Mouse (Mus musculus): ENCODE data around the gene Zfp146. TPM values are rescaled to one million over a fixed set of nuclear protein-coding genes. Genes with fewer than 3 reads are reported as not detected.
"Not testable (repeated sequence)": the region's sequence is repeated elsewhere in the genome, so short reads cannot be mapped to it uniquely, and the experiment has no call there.

Zfp146 gene
- total RNA-seq, 2 experiments from 2014 or later, result 49.2 to 50.2 TPM

DNA sequence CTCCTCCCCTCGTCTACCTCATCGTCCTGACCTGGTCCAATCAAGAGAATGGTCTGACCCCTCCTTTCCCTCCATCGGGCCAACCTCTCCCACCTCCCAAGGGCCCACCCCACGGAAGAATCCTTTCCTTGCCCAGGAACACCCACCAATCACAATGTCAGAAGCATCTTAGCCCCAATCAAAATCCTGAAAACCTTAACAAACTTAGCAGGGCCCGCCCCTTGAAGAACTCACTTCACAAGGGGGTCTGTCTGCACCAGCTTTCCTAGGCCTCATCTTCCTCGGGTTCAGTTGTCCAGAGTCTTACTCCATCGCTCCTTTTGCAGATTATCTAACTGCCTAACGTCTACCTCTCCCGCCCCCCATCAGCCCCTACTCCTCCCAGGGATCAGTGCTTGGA, 23.5 kb upstream of the Zfp146 start:
- no peak for DNase-seq (ENCODE audit: extremely low spot score in 1 of 2, low spot score in 1 of 2)

DNA sequence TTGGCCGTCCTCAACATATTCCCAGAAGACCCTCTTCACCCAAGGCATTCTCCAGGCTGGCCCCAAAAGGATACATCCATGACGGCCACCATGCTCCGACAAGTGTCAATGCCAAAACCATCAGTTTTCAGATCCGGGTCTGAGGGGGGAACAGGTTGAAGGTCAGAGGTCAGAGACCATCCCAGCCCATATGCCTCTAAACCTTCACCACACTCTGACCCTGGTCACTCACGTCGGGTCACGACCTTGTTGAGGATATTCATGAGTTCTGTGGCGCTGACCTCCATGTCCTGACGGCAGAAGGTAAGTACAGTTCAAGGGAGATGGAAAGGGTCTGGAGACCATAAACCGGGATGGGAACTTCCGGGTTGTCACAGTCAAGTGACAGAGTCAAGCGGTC, 22.5 kb upstream of the Zfp146 start:
- DNase-seq (ENCODE audit: extremely low spot score in 1 of 2, low spot score in 1 of 2), result no peak

- DNase-seq (ENCODE audit: extremely low spot score in 1 of 2, low spot score in 1 of 2), result no peak
These were observed 19.6 kb upstream of the Zfp146 start for GRCm38 (mm10) chr7:30189116-30189491.

- no peak for DNase-seq (ENCODE audit: extremely low spot score in 1 of 2, low spot score in 1 of 2)
These were observed 19.0 kb upstream of the Zfp146 start for GRCm38 (mm10) chr7:30188344-30189115.

- no peak for DNase-seq (ENCODE audit: extremely low spot score in 1 of 2, low spot score in 1 of 2)
These were observed 15.2 kb upstream of the Zfp146 start for GRCm38 (mm10) chr7:30184641-30185348.

- DNase-seq (ENCODE audit: extremely low spot score in 1 of 2, low spot score in 1 of 2), result peak; percentile 27 to 32
These were observed 14.3 kb upstream of the Zfp146 start, which contains the start of gene Cox7a1 for GRCm38 (mm10) chr7:30183879-30184289. Gene Cox7a1, plus strand, starts transcription at chr7:30184144.

DNA sequence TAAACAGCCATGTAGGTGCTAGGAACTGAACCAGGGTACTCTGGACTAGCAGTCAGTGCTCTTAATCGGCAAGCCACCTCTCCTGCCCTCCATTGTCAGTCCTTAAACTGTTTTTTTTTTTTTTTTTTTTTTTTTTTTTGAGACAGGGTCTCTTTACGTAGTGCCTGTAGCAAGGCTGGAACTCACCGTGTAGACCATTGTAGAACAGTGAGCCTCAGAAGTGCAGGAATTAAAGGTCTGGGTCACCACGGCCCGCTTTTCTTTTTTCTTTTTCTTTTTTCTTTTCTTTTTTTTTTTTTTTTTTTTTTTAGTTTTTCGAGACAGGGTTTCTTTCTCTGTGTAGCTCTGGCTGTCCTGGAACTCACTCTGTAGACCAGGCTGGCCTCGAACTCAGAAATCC, 13.6 kb upstream of the Zfp146 start:
- not testable (repeated sequence) for DNase-seq (ENCODE audit: extremely low spot score in 1 of 2, low spot score in 1 of 2)

DNA sequence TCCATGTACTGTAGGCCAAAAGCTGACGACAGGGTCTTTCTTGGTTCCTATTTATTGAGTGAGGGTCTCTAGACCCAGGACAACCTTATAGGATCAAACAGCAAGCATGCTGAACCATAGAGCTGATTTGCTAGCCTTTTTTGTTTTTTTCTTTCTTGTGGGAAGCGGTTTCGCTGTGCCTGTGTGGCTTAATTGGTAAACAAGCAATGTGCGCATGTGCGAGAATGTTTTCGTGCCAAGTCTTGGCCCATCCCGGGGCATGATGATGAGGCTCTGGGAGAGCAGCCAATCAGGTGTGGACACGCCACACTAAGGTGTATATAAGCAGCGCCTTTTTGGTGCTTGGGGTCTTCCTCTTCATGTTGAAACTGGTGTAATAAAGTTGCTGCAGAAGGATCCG, 12.4 kb upstream of the Zfp146 start:
- DNase-seq (ENCODE audit: extremely low spot score in 1 of 2, low spot score in 1 of 2), result not testable (repeated sequence)

DNA sequence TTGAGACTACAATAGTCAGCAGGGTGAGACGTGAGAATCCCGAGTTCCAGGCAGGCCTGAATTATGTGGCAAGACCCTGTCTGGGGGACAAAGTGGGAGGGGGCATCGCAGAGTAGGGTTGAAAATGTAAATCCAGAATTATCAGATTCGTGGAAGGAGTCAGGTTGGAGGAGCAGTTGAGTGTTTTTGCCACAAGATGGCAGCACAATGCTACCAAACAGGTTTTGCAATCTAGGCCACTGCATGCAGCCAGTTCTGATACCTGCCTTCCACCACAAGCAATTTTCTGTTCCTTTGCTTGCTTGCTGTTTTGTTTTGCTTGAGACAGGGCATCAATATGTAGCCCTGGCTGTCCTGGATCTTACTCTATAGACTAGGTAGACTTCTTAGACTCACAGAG, 11.8 kb upstream of the Zfp146 start:
- DNase-seq (ENCODE audit: extremely low spot score in 1 of 2, low spot score in 1 of 2), result peak; percentile 45 to 77

DNA sequence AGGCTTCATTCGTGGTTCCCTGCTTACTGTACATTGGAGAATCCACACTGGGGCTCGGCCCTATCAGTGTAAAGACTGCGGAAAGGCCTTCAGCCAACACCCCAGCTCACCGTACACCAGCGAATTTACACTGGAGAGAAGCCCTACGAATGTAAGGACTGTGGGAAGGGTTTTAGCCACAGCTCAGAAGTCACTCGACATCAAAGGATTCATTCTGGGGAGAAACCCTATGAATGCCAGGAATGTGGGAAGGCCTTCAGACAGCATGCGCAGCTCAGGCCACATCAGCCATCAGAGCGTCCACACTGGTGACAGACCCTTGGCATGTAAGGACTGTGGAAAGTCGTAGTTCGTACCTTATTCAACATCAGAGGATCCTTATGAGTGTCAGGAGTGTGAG, 8.7 kb upstream of the Zfp146 start:
- no peak for DNase-seq (ENCODE audit: extremely low spot score in 1 of 2, low spot score in 1 of 2)

DNA sequence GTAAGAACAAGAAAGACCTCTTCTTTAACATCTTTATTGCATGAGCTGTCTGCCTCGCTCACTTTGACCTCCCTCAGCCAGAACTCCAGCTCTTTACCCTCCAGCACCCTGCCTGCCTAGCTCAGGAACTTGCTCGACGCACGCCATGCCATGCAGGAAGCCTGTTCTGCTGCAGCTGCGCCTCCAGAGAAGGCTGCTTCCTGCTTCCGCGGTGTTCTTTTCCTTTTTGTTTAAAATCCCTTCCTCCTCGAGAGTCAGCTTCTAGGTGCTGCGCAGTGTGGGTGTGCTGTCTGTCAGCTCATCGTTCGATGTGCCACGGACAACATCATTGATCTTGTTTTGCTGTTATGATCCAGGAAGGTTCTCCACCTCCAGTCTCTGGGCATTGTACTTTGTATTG, 6.9 kb upstream of the Zfp146 start:
- DNase-seq (ENCODE audit: extremely low spot score in 1 of 2, low spot score in 1 of 2), result no peak

- DNase-seq (ENCODE audit: extremely low spot score in 1 of 2, low spot score in 1 of 2), result no peak
These were observed 867 bp upstream of the Zfp146 start for GRCm38 (mm10) chr7:30170283-30170951.

- DNase-seq (ENCODE audit: extremely low spot score in 1 of 2, low spot score in 1 of 2), result no peak
These were observed 502 bp downstream of the Zfp146 start for GRCm38 (mm10) chr7:30168914-30169582.

DNA sequence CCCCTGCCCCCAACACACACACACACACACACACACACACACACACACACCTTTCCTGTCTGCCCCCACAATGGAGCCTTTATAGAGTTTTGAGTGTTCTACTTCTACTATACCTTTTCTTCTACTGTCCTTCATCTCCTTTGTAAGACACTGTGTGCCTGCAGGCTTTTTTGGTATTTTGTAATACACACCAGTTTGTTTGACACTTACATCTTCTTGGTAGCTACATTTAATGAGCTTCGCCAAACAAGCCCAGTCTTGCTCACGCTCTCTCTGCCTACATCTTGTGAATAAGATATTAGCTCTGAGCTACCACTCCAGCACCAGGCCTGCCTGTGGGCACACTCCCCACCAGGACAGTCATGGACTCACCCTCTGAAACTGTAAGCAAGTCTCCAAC, 4.8 kb downstream of the Zfp146 start:
- DNase-seq (ENCODE audit: extremely low spot score in 1 of 2, low spot score in 1 of 2), result no peak

GRCm38 (mm10) chr7:30163113-30163512, 6.4 kb downstream of the Zfp146 start:
- no peak for DNase-seq (ENCODE audit: extremely low spot score in 1 of 2, low spot score in 1 of 2)

GRCm38 (mm10) chr7:30155507-30155906, 14.0 kb downstream of the Zfp146 start:
- DNase-seq (ENCODE audit: extremely low spot score in 1 of 2, low spot score in 1 of 2), result no peak

- no peak for DNase-seq (ENCODE audit: extremely low spot score in 1 of 2, low spot score in 1 of 2)
These were observed 15.5 kb downstream of the Zfp146 start for GRCm38 (mm10) chr7:30154040-30154439.

DNA sequence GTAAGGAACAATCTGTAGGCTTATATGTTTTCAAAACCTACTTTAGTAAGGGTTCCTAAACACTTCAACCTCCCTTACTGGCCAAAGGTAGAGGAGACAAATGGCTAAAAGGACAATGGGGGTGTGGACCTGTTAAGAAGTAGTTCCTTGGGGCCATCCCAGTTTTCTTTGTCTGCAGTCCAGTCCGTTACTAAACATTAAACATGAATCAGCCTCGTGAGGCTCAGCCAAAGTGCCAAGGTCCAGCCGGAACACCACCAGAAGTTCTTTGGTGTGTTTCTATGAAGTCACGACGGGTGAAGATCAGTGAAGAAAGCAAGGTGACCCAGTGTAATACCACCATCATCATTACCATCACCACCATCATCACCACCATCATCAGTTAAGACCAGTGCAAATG, 22.5 kb downstream of the Zfp146 start:
- no peak for DNase-seq (ENCODE audit: extremely low spot score in 1 of 2, low spot score in 1 of 2)

- peak; percentile 58 to 61 for DNase-seq (ENCODE audit: extremely low spot score in 1 of 2, low spot score in 1 of 2)
These were observed 25.9 kb downstream of the Zfp146 start for GRCm38 (mm10) chr7:30143555-30144209.

DNA sequence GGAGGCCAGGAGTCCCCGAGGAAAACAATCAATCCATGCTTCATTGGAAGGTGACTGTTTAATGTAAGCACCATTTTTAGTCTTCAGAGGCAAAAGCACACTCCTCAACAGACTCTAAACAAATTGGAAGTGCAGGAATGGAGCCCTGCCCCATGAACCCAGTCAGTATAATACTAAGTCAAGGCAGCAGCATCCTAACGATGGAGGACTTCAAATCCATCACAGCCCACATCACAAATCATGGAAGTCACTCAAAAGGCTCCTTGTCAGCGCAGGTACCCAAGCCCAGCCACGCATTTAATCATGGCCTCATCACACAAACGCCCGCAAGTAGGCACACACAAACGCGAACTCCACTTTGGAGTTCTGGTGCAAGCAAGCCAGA, 26.4 kb downstream of the Zfp146 start:
- no peak for DNase-seq (ENCODE audit: extremely low spot score in 1 of 2, low spot score in 1 of 2)
